Mouse (Mus musculus) lung, adult 18-20 months (tissue): Measurements from ENCODE around the gene Btbd2.
A peak's percentile ranks its signal among the peaks of the same experiment; 100 is the strongest.

Source experiments
- DNase-seq, 2 experiments: peaks; one replicate each; pipeline ENCODE4 v3.0.0; 2022; ENCODE audit warnings: mixed read lengths in 2 of 2

Gene Btbd2

GRCm38 (mm10) chr10:80656863-80657623 is at the start of gene Btbd2:
Gene Btbd2, minus strand, starts transcription at chr10:80657071.
- DNase-seq: peak; percentile 35 to 53

- DNase-seq: no peak
Observed at GRCm38 (mm10) chr10:80705479-80705878, 48.6 kb upstream of the Btbd2 start.

- no peak for DNase-seq
Observed at GRCm38 (mm10) chr10:80705033-80705432, 48.2 kb upstream of the Btbd2 start.

- DNase-seq: no peak
Observed at GRCm38 (mm10) chr10:80704418-80704817, 47.5 kb upstream of the Btbd2 start.

- no peak for DNase-seq
Observed at GRCm38 (mm10) chr10:80703643-80704042, 46.8 kb upstream of the Btbd2 start.

GRCm38 (mm10) chr10:80702536-80703390 is 45.9 kb upstream of the Btbd2 start:
- peak; percentile 97 to 98 for DNase-seq

GRCm38 (mm10) chr10:80701721-80702535 is 45.1 kb upstream of the Btbd2 start, which contains the start of the genes Mob3a and Izumo4:
Gene Mob3a, minus strand, starts transcription at chr10:80701977.
Gene Izumo4, plus strand, starts transcription at chr10:80702184.
- DNase-seq: peak; percentile 100

GRCm38 (mm10) chr10:80700732-80701131 is 43.9 kb upstream of the Btbd2 start:
- no peak for DNase-seq

- no peak for DNase-seq
Observed at GRCm38 (mm10) chr10:80700038-80700504, 43.2 kb upstream of the Btbd2 start.

GRCm38 (mm10) chr10:80698605-80699004 is 41.7 kb upstream of the Btbd2 start:
- no peak for DNase-seq

GRCm38 (mm10) chr10:80697812-80698211 is 40.9 kb upstream of the Btbd2 start:
- no peak for DNase-seq

GRCm38 (mm10) chr10:80697393-80697787 is 40.5 kb upstream of the Btbd2 start:
- DNase-seq: no peak

- no peak for DNase-seq
Observed at GRCm38 (mm10) chr10:80696502-80697392, 39.9 kb upstream of the Btbd2 start.

GRCm38 (mm10) chr10:80695801-80696501 is 39.1 kb upstream of the Btbd2 start:
- DNase-seq: peak in 1 of 2 experiments; percentile 28

GRCm38 (mm10) chr10:80695186-80695585 is 38.3 kb upstream of the Btbd2 start:
- peak; percentile 86 to 87 for DNase-seq

- no peak for DNase-seq
Observed at GRCm38 (mm10) chr10:80694159-80694938, 37.5 kb upstream of the Btbd2 start.

- DNase-seq: peak in 1 of 2 experiments; percentile 18
Observed at GRCm38 (mm10) chr10:80693401-80694045, 36.7 kb upstream of the Btbd2 start.

GRCm38 (mm10) chr10:80692249-80693165 is 35.6 kb upstream of the Btbd2 start:
- peak; percentile 50 to 67 for DNase-seq
